Mouse (Mus musculus): Measurements from ENCODE around the gene Gm45753. TPM values are rescaled to one million over a fixed set of nuclear protein-coding genes. Genes with fewer than 3 reads are reported as not detected.

The Gm45753 gene
- not detected for polyA plus RNA-seq (2014; fragmentation: Illumina TruSeq; extraction: RNeasy Lipid Tissue Mini Kit (QIAGEN cat#74804); ENCODE audit: insufficient read depth, low read depth, low replicate concordance)

GRCm38 (mm10) chr8:45308366-45308765 lies at the start of gene Gm45753:
TSS of gene Gm45753 (minus strand) at chr8:45308466.

GRCm38 (mm10) chr8:45332685-45333409 lies 24.6 kb upstream of the Gm45753 start, which contains the start of gene Cyp4v3:
TSS of gene Cyp4v3 (minus strand) at chr8:45333216.

GRCm38 (mm10) chr8:45294687-45295086 lies 13.6 kb downstream of the Gm45753 start, which contains the start of gene Klkb1:
TSS of gene Klkb1 (minus strand) at chr8:45294859.

GRCm38 (mm10) chr8:45261920-45262319 lies 46.3 kb downstream of the Gm45753 start, which contains the start of gene F11:
TSS of gene F11 (minus strand) at chr8:45262031.

Other genes starting within 250 kb of the Gm45753 start
- gene Mtnr1a, start 239.3 kb downstream of the Gm45753 start, polyA plus RNA-seq (2014; fragmentation: Illumina TruSeq; extraction: RNeasy Lipid Tissue Mini Kit (QIAGEN cat#74804); ENCODE audit: insufficient read depth, low read depth, low replicate concordance), result not detected
- gene F11, start 46.4 kb downstream of the Gm45753 start, polyA plus RNA-seq (2014; fragmentation: Illumina TruSeq; extraction: RNeasy Lipid Tissue Mini Kit (QIAGEN cat#74804); ENCODE audit: insufficient read depth, low read depth, low replicate concordance), result not detected
- gene Klkb1, start 13.6 kb downstream of the Gm45753 start, polyA plus RNA-seq (2014; fragmentation: Illumina TruSeq; extraction: RNeasy Lipid Tissue Mini Kit (QIAGEN cat#74804); ENCODE audit: insufficient read depth, low read depth, low replicate concordance), result 0.17 TPM
- gene Cyp4v3, start 24.8 kb upstream of the Gm45753 start, polyA plus RNA-seq (2014; fragmentation: Illumina TruSeq; extraction: RNeasy Lipid Tissue Mini Kit (QIAGEN cat#74804); ENCODE audit: insufficient read depth, low read depth, low replicate concordance), result 19.6 TPM
- gene Fam149a, start 73.8 kb upstream of the Gm45753 start, polyA plus RNA-seq (2014; fragmentation: Illumina TruSeq; extraction: RNeasy Lipid Tissue Mini Kit (QIAGEN cat#74804); ENCODE audit: insufficient read depth, low read depth, low replicate concordance), result 8.5 TPM
- 6.3 TPM for gene Tlr3, start 102.6 kb upstream of the Gm45753 start, polyA plus RNA-seq (2014; fragmentation: Illumina TruSeq; extraction: RNeasy Lipid Tissue Mini Kit (QIAGEN cat#74804); ENCODE audit: insufficient read depth, low read depth, low replicate concordance)
- 2.3 TPM for gene Sorbs2, start 199.3 kb upstream of the Gm45753 start, polyA plus RNA-seq (2014; fragmentation: Illumina TruSeq; extraction: RNeasy Lipid Tissue Mini Kit (QIAGEN cat#74804); ENCODE audit: insufficient read depth, low read depth, low replicate concordance)

All from lung, adult 10 weeks (tissue).